Mouse (Mus musculus) C2C12 (cell line): Measurements from ENCODE around the gene Fam71f1.

Experiments used
- CTCF ChIP-seq: IDR thresholded peaks from one replicate; pipeline ENCODE4 v1.5.1; 2011; ENCODE audit not compliant: control insufficient read depth, insufficient read depth, insufficient read length
- USF1 ChIP-seq: IDR thresholded peaks from one replicate; pipeline ENCODE4 v1.6.1; 2011; ENCODE audit warnings: low read depth, mild to moderate bottlenecking, control low read depth, moderate library complexity

GRCm38 (mm10) chr6:29299112-29299511, 19.8 kb upstream of the Fam71f1 start:
- no peak for TF ChIP-seq CTCF
- TF ChIP-seq USF1: no peak
